Mouse (Mus musculus): ENCODE results near the gene Tbx2.

DNA sequence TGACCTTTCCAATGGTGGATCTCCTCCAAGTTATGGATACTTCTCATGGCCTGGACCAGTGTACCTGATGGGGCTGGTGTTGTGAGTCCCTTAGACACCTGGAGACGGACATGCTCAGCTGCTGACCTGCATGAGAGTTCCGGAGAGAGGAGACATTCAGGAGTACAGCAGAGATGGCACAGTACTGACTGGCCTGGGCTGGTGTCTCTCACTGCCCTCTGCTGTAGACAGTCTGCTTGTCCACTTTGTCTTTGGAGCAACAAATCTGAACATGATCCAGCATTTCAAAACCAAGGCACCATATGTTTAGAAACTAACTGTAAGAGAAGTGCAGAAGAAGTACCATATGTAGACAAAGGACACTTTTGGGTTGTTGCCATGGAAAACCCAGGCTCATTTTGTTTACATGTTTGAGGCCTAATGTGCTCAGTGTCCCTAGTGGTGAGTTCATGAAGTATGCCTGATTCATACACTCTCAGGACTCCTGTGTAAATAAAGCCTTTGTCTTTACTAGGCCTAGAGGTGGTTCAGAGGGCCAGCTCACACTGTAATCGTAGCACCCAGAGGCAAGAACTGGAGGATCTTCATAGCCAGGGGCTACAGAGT, 46.1 kb upstream of the Tbx2 start:
- no peak for TF ChIP-seq USF1 (IDR thresholded peaks at IDR 0.05; ENCODE audit: low read depth, low read length)
- TF ChIP-seq ETS1 (IDR thresholded peaks at IDR 0.05; ENCODE audit: low read depth, low read length): no peak
- no peak for TF ChIP-seq POLR2A (IDR thresholded peaks at IDR 0.05; ENCODE audit: control insufficient read depth in 1 of 2, insufficient read depth in 1 of 2, low read depth in 1 of 2, low read length in 2 of 2, poor library complexity in 1 of 2)
- no peak for TF ChIP-seq EP300 (IDR thresholded peaks at IDR 0.05; ENCODE audit: low read depth in 1 of 2, low read length in 2 of 2)
- no peak for TF ChIP-seq MAFK (IDR thresholded peaks at IDR 0.05; ENCODE audit: borderline replicate concordance, low read depth, low read length)
- TF ChIP-seq ZNF384 (IDR thresholded peaks at IDR 0.05; ENCODE audit: low read depth, low read length): no peak
- no peak for TF ChIP-seq TCF12 (IDR thresholded peaks at IDR 0.05; ENCODE audit: low read depth, low read length)
- TF ChIP-seq MYC (IDR thresholded peaks at IDR 0.05; ENCODE audit: low read depth, low read length): no peak

Measured in MEL (cell line).